Mouse (Mus musculus): ENCODE results near the gene Hsd17b12.

Gene Hsd17b12

GRCm38 (mm10) chr2:94103758-94104157 is 54.0 kb downstream of the Hsd17b12 start:
- in situ Hi-C loops (cut with MboI; ENCODE audit: unreplicated experiment in 2 of 2): no loop called here

GRCm38 (mm10) chr2:94089901-94090300 is 67.9 kb downstream of the Hsd17b12 start:
- in situ Hi-C loops (cut with MboI; ENCODE audit: unreplicated experiment in 2 of 2): no loop called here

DNA sequence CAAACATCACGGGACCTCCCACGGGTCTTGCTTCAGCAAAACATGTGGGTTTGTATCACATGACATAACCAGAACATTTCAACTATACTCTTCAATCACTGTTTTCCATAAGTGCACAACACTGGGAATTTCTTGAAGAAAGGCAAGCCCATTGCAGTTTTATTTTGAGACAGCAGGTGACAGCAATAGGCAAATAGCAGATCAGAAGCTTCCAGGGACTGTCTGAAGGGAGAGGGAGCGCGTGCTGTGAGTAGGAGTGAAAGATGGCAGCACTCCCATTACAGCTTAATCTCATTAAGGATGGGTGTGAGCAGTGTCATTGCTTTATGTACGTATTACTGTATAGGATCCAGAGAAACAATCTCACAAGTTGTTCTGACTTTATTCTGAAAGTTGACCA is 88.3 kb downstream of the Hsd17b12 start:
- in situ Hi-C loops (cut with MboI; ENCODE audit: unreplicated experiment in 2 of 2): no loop called here

DNA sequence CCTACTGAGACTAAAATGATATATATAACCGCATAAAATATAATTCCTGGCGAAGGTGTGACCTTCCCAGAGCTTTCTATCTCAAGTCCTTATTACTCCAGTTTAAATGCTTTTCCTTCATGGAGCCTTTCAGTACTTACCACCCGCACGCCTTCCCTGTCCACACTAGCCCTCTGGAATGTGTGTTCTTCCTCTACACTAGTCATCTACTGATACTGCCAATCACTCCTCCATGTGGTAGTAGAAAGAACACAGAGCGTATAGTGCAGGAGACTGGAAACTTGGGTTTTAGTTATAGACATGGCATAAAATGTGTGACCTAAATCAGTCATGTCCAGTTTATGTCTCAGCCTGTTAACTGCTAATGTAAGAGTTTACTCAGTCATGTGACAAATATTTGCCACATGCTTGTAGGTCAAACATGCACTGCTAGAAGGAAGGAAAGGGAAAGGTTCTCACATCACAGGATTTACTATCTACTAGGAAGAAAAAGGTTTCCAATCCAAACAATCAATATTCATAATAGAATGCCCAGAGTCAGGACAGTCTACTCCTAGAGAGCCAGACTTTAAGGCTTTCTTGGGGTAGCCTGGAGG is 91.1 kb downstream of the Hsd17b12 start:
- in situ Hi-C loops (cut with MboI; ENCODE audit: unreplicated experiment in 2 of 2): no loop called here

DNA sequence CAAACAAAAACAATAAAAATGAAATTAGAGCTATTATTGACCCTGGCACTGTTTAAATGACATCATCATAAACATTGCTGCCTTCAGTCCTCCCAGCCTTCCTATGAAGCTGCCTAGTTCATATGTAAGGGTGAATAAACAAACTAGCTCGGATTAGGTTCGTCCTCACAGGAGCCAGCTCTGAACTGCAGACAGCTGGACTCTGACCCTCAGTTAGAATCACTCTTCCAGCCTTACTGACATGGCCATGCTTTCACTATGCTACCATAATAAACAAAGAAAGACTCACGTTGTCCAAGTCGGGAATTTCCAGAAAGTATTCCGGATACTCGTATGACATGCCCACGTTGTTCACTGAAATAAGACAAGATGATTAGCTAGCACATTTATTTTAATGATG is 91.6 kb downstream of the Hsd17b12 start:
- in situ Hi-C loops (cut with MboI; ENCODE audit: unreplicated experiment in 2 of 2): no loop called here

DNA sequence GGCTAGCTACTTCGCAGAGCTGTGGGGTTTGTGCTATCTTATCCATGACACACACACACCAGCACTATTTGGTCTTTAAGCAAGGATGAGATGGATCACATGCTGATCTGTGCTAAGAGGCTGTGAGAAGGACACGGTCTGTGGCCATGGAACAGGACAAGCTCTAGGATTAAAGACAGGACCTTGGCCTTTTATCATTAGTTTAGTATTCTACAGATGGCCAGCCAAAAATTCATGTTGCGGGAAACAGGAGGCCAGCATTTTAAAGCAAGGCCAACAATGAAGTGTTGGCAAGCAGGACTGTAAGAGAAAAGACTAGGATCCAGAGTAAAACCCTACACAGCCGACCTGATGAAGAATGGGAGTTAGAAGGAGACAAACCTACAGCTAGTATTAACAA is 95.0 kb downstream of the Hsd17b12 start:
- in situ Hi-C loops (cut with MboI; ENCODE audit: unreplicated experiment in 2 of 2): no loop called here

GRCm38 (mm10) chr2:94059459-94059858 is 98.3 kb downstream of the Hsd17b12 start:
- in situ Hi-C loops (cut with MboI; ENCODE audit: unreplicated experiment in 2 of 2): no loop called here

DNA sequence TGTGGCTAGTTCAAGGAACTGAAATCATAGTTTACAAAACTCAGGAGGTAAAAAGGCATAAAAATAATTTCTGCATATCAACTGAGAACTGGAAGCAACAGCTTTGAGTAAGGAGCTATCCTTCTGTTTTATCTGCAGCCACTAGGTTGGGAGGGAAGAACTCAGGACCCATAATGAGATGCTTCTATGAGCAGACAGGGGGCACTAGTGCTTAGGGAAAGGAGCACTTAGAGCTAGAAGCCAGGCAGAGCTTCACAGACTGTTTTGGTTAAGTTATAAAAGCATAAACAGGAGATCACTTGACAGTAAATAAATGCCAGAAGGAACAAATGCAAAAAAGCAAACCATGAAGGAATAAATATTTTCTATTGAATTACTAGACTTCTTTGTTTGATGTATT is 103.0 kb downstream of the Hsd17b12 start:
- in situ Hi-C loops (cut with MboI; ENCODE audit: unreplicated experiment in 2 of 2): loop anchor here (5.0 kb wide), 2 partner anchors 192 to 237 kb away; no protein-coding TSS in a partner anchor

GRCm38 (mm10) chr2:94051952-94052351 is 105.8 kb downstream of the Hsd17b12 start:
- in situ Hi-C loops (cut with MboI; ENCODE audit: unreplicated experiment in 2 of 2): loop anchor here (5.0 kb wide), 2 partner anchors 195 to 240 kb away; no protein-coding TSS in a partner anchor

- in situ Hi-C loops (cut with MboI; ENCODE audit: unreplicated experiment in 2 of 2): loop anchor here (5.0 kb wide), 2 partner anchors 196 to 241 kb away; no protein-coding TSS in a partner anchor
These were observed 106.9 kb downstream of the Hsd17b12 start for GRCm38 (mm10) chr2:94050901-94051300.

DNA sequence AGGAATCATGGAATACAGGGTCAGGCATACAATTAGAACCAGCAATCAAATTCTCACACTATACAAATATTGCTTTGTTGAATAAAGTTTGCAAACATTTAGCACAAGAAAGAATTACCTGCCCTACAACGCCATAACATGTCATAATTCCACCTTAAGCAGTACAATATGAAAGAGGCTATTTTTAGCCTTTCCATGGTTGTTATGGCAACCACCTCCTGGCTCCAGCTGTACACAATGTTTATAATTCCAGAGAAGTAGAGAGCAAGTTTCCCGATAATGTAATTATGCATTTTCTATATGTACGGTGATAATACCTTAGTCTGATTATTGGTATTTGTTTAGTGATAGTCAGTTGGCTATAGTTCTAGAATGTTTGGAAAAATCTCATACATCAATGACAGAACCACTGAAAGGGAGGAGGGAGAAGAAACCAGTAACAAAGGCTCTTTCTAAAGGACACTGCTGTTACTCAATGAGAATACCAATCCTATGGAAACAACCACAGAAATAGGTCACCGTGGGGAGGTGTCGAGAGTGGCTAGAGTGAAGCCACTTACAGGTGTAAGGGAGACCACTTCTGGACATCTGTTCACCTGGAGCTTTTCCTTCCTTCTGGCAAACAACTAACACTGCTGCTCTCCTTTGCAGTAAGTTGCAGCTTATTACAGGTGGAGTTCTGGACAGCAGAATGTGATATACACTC is 108.1 kb downstream of the Hsd17b12 start:
- in situ Hi-C loops (cut with MboI; ENCODE audit: unreplicated experiment in 2 of 2): loop anchor here (5.0 kb wide), 2 partner anchors 198 to 243 kb away; no protein-coding TSS in a partner anchor

GRCm38 (mm10) chr2:94048733-94049470 is 108.9 kb downstream of the Hsd17b12 start:
- in situ Hi-C loops (cut with MboI; ENCODE audit: unreplicated experiment in 2 of 2): no loop called here

GRCm38 (mm10) chr2:94048271-94048670 is 109.5 kb downstream of the Hsd17b12 start:
- in situ Hi-C loops (cut with MboI; ENCODE audit: unreplicated experiment in 2 of 2): no loop called here

GRCm38 (mm10) chr2:94045411-94046090 is 112.2 kb downstream of the Hsd17b12 start:
- in situ Hi-C loops (cut with MboI; ENCODE audit: unreplicated experiment in 2 of 2): no loop called here

- in situ Hi-C loops (cut with MboI; ENCODE audit: unreplicated experiment in 2 of 2): no loop called here
These were observed 113.6 kb downstream of the Hsd17b12 start for GRCm38 (mm10) chr2:94044174-94044573.

- in situ Hi-C loops (cut with MboI; ENCODE audit: unreplicated experiment in 2 of 2): no loop called here
These were observed 114.1 kb downstream of the Hsd17b12 start for GRCm38 (mm10) chr2:94043662-94044061.

DNA sequence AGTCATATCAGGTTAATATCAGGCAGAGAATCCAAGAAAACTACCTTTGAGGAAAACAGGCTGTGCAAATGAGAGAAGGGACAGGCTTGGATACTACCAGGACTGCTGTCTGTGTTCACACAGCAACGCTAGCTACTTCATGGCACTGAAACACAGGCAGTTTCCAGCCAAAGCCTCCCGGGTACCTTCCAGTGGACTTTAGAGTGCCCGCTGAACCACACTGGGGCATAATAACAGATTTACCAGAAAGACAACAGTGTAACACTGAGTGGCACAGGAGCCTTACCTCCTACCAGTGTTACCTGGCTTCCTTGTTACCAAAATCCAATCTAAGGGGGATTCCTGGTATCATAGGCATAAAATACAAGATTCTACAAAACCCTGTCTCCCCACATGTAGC is 115.3 kb downstream of the Hsd17b12 start:
- in situ Hi-C loops (cut with MboI; ENCODE audit: unreplicated experiment in 2 of 2): no loop called here

DNA sequence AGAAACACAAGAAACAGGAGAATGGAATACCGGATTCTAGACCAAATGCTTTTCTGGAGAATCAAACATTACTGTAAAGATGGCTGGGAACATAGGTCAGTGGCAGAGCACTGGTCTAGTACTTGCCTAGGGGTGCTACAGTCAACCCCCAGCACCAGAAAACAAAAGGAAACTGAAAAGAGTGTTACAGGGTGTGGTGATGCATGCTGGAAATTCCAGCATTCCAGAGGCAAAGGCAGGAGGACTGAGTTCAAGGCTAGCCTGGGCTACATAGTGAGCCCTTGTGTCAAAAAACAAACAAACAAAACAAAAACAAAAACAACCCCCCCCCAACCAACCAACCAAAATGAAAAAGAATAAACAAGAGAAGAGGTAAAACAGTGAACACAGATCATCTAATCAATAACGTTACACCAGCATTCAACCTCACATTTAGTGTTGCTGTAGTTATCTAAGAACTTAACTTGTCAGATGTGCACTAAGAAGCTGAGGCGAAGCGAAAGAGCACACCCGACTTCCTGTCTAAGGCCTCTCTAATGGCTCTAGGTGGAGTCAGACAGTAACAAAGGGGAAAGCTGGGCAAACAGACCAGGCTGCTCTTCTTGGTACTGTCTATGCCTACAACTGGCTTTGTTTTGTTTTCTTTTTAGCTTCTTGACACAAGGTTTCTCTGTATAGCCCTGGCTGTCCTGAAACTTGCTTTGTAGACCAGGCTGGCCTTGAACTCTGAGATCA is 117.2 kb downstream of the Hsd17b12 start:
- in situ Hi-C loops (cut with MboI; ENCODE audit: unreplicated experiment in 2 of 2): no loop called here

DNA sequence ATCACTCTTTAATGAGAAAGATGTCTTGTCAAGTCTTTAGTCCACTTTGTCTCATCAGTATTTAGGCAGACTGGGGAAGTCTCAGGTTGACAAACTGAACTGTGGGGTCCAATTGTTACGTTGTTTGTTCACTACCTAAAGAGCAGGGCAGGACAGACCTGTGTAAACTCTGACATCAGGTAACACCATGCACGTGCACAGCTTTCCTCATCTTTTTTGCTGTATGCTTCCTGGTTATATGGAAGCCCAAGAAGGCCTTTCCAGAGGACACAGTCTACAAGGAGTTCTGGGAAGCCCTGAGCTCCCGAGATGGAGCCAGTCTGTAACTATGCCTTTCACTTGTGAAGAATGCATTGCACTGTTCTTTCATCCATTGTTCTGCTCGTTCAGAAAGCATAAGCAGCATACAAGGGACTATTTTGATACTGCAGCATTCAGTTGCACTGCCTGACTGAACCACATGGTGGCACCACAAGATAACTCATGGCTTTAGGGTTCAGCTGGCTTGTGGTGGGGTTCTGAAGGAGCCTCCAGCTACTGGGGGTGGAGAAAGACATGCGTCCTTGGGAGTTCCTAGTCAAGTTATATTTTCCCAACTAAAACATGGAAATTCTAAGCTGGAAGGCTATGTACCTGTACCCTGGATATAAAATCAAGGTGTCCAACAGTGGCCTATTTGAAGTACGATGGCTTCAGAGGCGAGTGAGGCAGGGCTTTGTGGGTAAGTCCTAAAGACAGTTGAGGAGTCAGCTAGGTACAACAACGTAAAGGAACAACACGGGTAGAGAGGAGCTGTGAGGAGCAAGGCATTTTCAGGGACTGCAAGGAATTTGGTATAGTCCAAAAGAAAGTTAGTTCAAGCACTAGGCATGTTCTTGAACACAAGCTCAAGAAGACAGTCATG is 122.1 kb downstream of the Hsd17b12 start:
- in situ Hi-C loops (cut with MboI; ENCODE audit: unreplicated experiment in 2 of 2): no loop called here
